In the genomic region with DNA sequence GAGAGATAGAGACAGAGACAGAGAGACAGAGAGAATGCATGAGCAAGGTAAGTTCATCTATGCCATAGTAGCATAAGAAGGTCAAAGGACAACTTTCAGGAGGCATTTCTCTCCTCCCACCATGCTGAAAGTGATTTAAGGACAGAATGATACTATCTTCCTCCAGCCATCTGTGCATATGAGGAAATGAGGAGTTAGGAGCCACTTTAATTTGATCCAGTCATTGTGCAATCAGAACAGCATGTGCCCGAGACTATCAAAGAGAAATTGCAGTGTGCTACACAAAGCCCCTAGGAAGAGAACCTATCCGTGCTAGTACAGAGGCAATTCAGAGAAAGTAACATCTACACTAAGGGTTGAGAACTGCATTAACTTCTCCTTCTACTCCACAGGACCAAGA, we compare ENCODE assay signal across 41 mouse cellular contexts. TPM values are rescaled to one million over a fixed set of nuclear protein-coding genes. Genes with fewer than 3 reads are reported as not detected.
"Had no signal": no experiment of that assay in that cellular context is flagged by ENCODE, and none has a peak within 500 bp of the region (broad histone marks: within the 10 kb centered on the region; RNA-seq: fewer than 3 reads in every experiment).

No protein-coding gene starts in this region.

- H3K9me3 ChIP-seq: heart, embryonic 10.5 days; heart, embryonic 12.5 days; hindbrain, embryonic 12.5 days; limb, embryonic 13.5 days; limb, embryonic 15.5 days; liver, embryonic 12.5 days had no signal

- H3K4me2 ChIP-seq: heart, embryonic 12.5 days; hindbrain, embryonic 12.5 days; hindbrain, embryonic 15.5 days; limb, embryonic 13.5 days; limb, embryonic 15.5 days; liver, embryonic 12.5 days had no signal

- H3K9ac ChIP-seq: heart, embryonic 12.5 days; hindbrain, embryonic 12.5 days; hindbrain, embryonic 15.5 days; limb, embryonic 13.5 days; limb, embryonic 15.5 days; liver, embryonic 12.5 days; liver, embryonic 14.5 days had no signal

- H3K36me3 ChIP-seq: heart, embryonic 10.5 days; heart, embryonic 12.5 days; hindbrain, embryonic 12.5 days; hindbrain, embryonic 15.5 days; limb, embryonic 13.5 days; limb, embryonic 15.5 days; liver, embryonic 12.5 days had no signal

- H3K4me1 ChIP-seq: heart, embryonic 10.5 days; heart, embryonic 12.5 days; hindbrain, embryonic 12.5 days; hindbrain, embryonic 15.5 days; limb, embryonic 13.5 days; limb, embryonic 15.5 days; liver, embryonic 12.5 days had no signal

- ATAC-seq: hindbrain, postnatal 0 days; intestine, postnatal 0 days; liver, embryonic 12.5 days had no signal

- H3K27me3 ChIP-seq: heart, embryonic 12.5 days; hindbrain, embryonic 12.5 days; hindbrain, embryonic 15.5 days; limb, embryonic 13.5 days; limb, embryonic 15.5 days; liver, embryonic 12.5 days had no signal

- H3K4me3 ChIP-seq: heart, embryonic 10.5 days; heart, embryonic 12.5 days; hindbrain, embryonic 12.5 days; hindbrain, embryonic 15.5 days; layer of hippocampus, adult 2 months; limb, embryonic 13.5 days; limb, embryonic 15.5 days; liver, embryonic 12.5 days had no signal

- DNase-seq: gastrocnemius, postnatal 14 days; gastrocnemius, postnatal 36 days; heart, adult 18-20 months; heart, postnatal 10 days; heart, postnatal 36 days; kidney, adult 18-20 months; kidney, adult 8-10 months; kidney, postnatal 10 days; kidney, postnatal 25 days; kidney, postnatal 4 days; layer of hippocampus, adult 9-11 months; layer of hippocampus, postnatal 36 days; left cerebral cortex, postnatal 4 days had no signal

- H3K27ac ChIP-seq: heart, embryonic 10.5 days; hindbrain, embryonic 12.5 days; hindbrain, embryonic 15.5 days; hindbrain, postnatal 0 days; layer of hippocampus, adult 2 months; limb, embryonic 13.5 days; limb, embryonic 15.5 days; liver, embryonic 12.5 days; liver, embryonic 14.5 days had no signal

RNA-seq across cellular contexts. Expression of a gene that starts 4.6 kb away (rescaled TPM):
- total RNA-seq: gastrocnemius, adult 18-20 months; gastrocnemius, adult 8-10 months; gastrocnemius, postnatal 14 days; gastrocnemius, postnatal 36 days; heart, adult 18-20 months; heart, adult 8-10 months; heart, postnatal 10 days; heart, postnatal 36 days; hematopoietic stem cell, adult 5-6 weeks; hindbrain, postnatal 0 days; layer of hippocampus, adult 2 months; layer of hippocampus, postnatal 14 days; layer of hippocampus, postnatal 36 days; left cerebral cortex, adult 18-20 months; left cerebral cortex, adult 8-10 months; left cerebral cortex, postnatal 10 days; left cerebral cortex, postnatal 25 days; left cerebral cortex, postnatal 4 days; liver, adult 2 months had no signal
- polyA plus RNA-seq: heart, embryonic 10.5 days; heart, embryonic 12.5 days; heart, embryonic 14.5 days; heart, embryonic 16.5 days; hindbrain, embryonic 12.5 days; hindbrain, embryonic 15.5 days; hindbrain, postnatal 0 days; intestine, embryonic 14.5 days; intestine, postnatal 0 days; kidney, embryonic 14.5 days; kidney, embryonic 16.5 days; limb, embryonic 11.5 days; limb, embryonic 13.5 days; limb, embryonic 15.5 days; liver, adult 2 months; liver, embryonic 12.5 days; liver, embryonic 14.5 days; liver, embryonic 16.5 days had no signal

RNA-seq across cellular contexts. Expression of a gene that starts 10.0 kb away (rescaled TPM):
- total RNA-seq: gastrocnemius, adult 18-20 months; gastrocnemius, adult 8-10 months; gastrocnemius, postnatal 14 days; gastrocnemius, postnatal 36 days; heart, adult 18-20 months; heart, adult 8-10 months; heart, postnatal 10 days; heart, postnatal 36 days; hematopoietic stem cell, adult 5-6 weeks; hindbrain, postnatal 0 days; layer of hippocampus, adult 2 months; layer of hippocampus, postnatal 36 days; left cerebral cortex, adult 18-20 months; left cerebral cortex, adult 8-10 months; left cerebral cortex, postnatal 10 days; left cerebral cortex, postnatal 25 days; left cerebral cortex, postnatal 4 days; liver, adult 2 months had no signal
- polyA plus RNA-seq: heart, embryonic 10.5 days; heart, embryonic 12.5 days; heart, embryonic 14.5 days; heart, embryonic 16.5 days; hindbrain, embryonic 15.5 days; intestine, embryonic 14.5 days; intestine, postnatal 0 days; kidney, embryonic 14.5 days; kidney, embryonic 16.5 days; limb, embryonic 11.5 days; limb, embryonic 13.5 days; limb, embryonic 15.5 days; liver, adult 2 months; liver, embryonic 12.5 days; liver, embryonic 14.5 days; liver, embryonic 16.5 days had no signal

RNA-seq across cellular contexts. Expression of a gene that starts 15.0 kb away (rescaled TPM):
- total RNA-seq: gastrocnemius, adult 18-20 months; gastrocnemius, adult 8-10 months; gastrocnemius, postnatal 14 days; gastrocnemius, postnatal 36 days; heart, adult 18-20 months; heart, adult 8-10 months; heart, postnatal 10 days; heart, postnatal 36 days; hematopoietic stem cell, adult 5-6 weeks; hindbrain, postnatal 0 days; layer of hippocampus, adult 2 months; layer of hippocampus, postnatal 14 days; layer of hippocampus, postnatal 36 days; left cerebral cortex, adult 18-20 months; left cerebral cortex, adult 8-10 months; left cerebral cortex, postnatal 10 days; left cerebral cortex, postnatal 25 days; left cerebral cortex, postnatal 4 days; liver, adult 2 months had no signal
- polyA plus RNA-seq: heart, embryonic 10.5 days; heart, embryonic 12.5 days; heart, embryonic 14.5 days; heart, embryonic 16.5 days; hindbrain, embryonic 12.5 days; hindbrain, embryonic 15.5 days; hindbrain, postnatal 0 days; intestine, embryonic 14.5 days; intestine, postnatal 0 days; kidney, embryonic 14.5 days; kidney, embryonic 16.5 days; limb, embryonic 11.5 days; limb, embryonic 13.5 days; limb, embryonic 15.5 days; liver, adult 2 months; liver, embryonic 12.5 days; liver, embryonic 14.5 days; liver, embryonic 16.5 days had no signal

RNA-seq across cellular contexts. Expression of a gene that starts 40.3 kb away (rescaled TPM):
- total RNA-seq: gastrocnemius, adult 8-10 months; gastrocnemius, postnatal 36 days; heart, adult 18-20 months; heart, adult 8-10 months; heart, postnatal 10 days; heart, postnatal 36 days; hematopoietic stem cell, adult 5-6 weeks; hindbrain, postnatal 0 days; layer of hippocampus, adult 2 months; layer of hippocampus, postnatal 14 days; layer of hippocampus, postnatal 36 days; left cerebral cortex, adult 18-20 months; left cerebral cortex, adult 8-10 months; left cerebral cortex, postnatal 10 days; left cerebral cortex, postnatal 25 days; left cerebral cortex, postnatal 4 days; liver, adult 2 months had no signal
- polyA plus RNA-seq: heart, embryonic 14.5 days; hindbrain, embryonic 15.5 days; hindbrain, postnatal 0 days; intestine, embryonic 14.5 days; intestine, postnatal 0 days; liver, adult 2 months; liver, embryonic 12.5 days; liver, embryonic 14.5 days; liver, embryonic 16.5 days had no signal
